Mouse (Mus musculus) neural tube, embryonic 14.5 days (tissue): ENCODE measurements around the gene Tm4sf4. TPM values are rescaled to one million over a fixed set of nuclear protein-coding genes. Genes with fewer than 3 reads are reported as not detected.

ENCODE experiments used
- polyA plus RNA-seq: library from polyadenylated mRNA; unstranded; fragments of >200 nt; fragmentation: Nextera tagmentation; extraction: Ambion mirVana; gene quantifications from 2 replicates; pipeline ENCODE4 v1.2.1, GENCODE M21; 2014

The Tm4sf4 gene
- polyA plus RNA-seq, 1 experiment from 2014 or later: 1.5 TPM

Other genes starting within 250 kb of the Tm4sf4 start
- gene Tm4sf1, start 123.3 kb upstream of the Tm4sf4 start, polyA plus RNA-seq: 33.4 and 36.1 TPM in 2 replicates
- gene Wwtr1, start 150.6 kb downstream of the Tm4sf4 start, polyA plus RNA-seq: 6.6 and 9.4 TPM in 2 replicates
- 70.9 and 77.5 TPM in 2 replicates for gene Commd2, start 226.4 kb downstream of the Tm4sf4 start, polyA plus RNA-seq